Mouse (Mus musculus) heart, postnatal 14 days (tissue): Measurements from ENCODE around the gene Ndufv2. TPM values are rescaled to one million over a fixed set of nuclear protein-coding genes. Genes with fewer than 3 reads are reported as not detected.

Experiments used
- DNase-seq, 2 experiments: peaks; one replicate each; pipeline ENCODE4 v3.0.0; 2021 to 2022
- intact Hi-C: fragments of 180-260 bp; cut with DNase I; formaldehyde crosslinking; loops from one replicate; pipeline ENCODE4 v1.15.1; 2025
- total RNA-seq, 2 experiments: library from RNA; stranded (reverse); gene quantifications; 2 replicates each; pipeline ENCODE4 v1.2.3; 2021

Gene Ndufv2
- total RNA-seq, 2 experiments from 2014 or later = 1,081 to 1,118 TPM

DNA sequence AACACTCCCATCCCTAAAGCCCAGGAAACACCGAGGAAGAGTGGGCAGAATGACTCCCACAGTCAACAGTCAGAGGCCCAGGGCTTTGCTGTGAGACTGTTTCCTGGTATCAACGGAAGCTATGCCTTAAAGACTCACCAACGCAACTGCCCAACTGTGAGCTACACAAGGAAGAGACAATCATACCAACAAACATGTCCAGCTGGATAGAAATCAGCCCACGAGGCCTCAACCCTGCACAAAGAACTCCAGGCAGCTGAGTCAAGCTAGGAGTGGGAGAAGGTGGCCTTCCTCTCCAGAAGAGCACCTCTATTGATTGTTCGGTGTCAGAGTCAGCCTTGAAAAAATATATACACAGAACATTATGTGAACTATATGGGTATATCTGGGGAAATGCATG, 69.4 kb downstream of the Ndufv2 start:
- intact Hi-C loops = no loop called here
- DNase-seq = no peak

Other genes with a start within 250 kb of the Ndufv2 start
- gene Ralbp1, start 215.8 kb downstream of the Ndufv2 start, total RNA-seq = 10 to 100 TPM; 38.1 to 38.9 TPM
- gene Twsg1, start 150.3 kb downstream of the Ndufv2 start, total RNA-seq = 10 to 100 TPM; 68.2 to 69.8 TPM
- gene Ankrd12, start 24.5 kb downstream of the Ndufv2 start, total RNA-seq = 10 to 100 TPM; 15.2 to 15.7 TPM
- gene Washc1, start 10.0 kb upstream of the Ndufv2 start, total RNA-seq = 10 to 100 TPM; 22.4 to 22.5 TPM
- 1 to 10 TPM; 1.2 to 2.0 TPM for gene Ddx11, start 22.0 kb upstream of the Ndufv2 start, total RNA-seq